7 mouse cellular contexts compared by ENCODE assay signal in the genomic region with DNA sequence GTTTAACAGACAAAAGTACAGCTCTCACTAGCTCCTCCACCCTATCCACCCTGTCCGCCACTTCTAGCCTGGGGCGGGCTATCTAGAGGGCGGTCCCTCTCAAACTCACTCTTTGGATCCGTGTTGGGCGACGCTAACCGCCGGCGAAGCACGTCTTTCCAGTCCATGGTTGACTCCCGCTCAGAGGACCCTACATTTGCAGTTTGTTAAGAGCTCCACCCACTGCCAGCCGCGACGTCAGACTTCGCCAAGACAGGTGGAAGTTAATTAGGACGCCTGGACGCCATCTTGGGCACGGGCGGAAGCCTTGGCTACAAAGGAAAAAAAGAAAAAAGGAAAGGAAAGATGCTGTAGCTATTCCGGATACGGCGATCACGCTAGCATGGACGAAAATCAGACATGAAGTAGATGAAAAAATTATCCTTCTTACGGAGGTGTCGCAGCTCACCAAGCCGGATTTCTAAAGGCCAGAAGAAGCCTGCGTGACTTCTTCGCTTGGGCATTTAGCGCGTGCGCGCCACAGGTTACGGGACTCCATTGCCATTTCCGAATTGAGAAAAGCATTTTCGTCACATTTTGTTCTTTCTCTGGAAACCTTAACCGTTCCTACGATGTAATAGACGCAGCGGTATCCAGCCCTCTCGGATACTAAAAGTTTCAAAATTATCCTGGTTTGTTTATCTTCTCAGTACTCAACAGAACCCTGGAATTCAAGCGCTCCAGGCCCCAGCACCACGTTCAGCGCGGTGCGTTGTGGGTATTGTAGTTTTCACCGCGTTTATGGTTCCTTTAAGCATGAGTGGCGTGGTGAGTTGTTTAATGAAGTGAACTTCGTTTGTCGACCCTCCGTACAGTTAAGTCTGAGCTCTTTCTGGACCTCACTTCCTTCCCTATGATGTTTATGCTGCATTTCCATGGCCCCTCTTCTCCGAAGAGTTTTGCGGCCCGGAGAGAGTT. TPM values are rescaled to one million over a fixed set of nuclear protein-coding genes. Genes with fewer than 3 reads are reported as not detected.
DNase-seq lines count a peak whose midpoint lies in the region; ATAC-seq and TF ChIP-seq lines count a peak whose summit lies in the region.

A gene (minus strand): TSS at position 514 of the 957 bp plus-strand sequence.

- peak; percentile 91 for DNase-seq in adrenal gland, postnatal 10 days
- peak; percentile 93 for DNase-seq in embryonic facial prominence, embryonic 10.5 days (ENCODE audit: low spot score)
- DNase-seq in gonadal fat pad, adult 2 months (ENCODE audit: low read depth) = peak; percentile 75
- peak; percentile 92 for DNase-seq in left cerebral cortex, postnatal 4 days

- peak within 1 kb of the TSS; percentile 83 for H3K9ac ChIP-seq in intestine, postnatal 0 days (ENCODE audit: low read depth, low read length)
- H3K9ac ChIP-seq in midbrain, embryonic 12.5 days (replicated peaks) = peak within 1 kb of the TSS; percentile 72

- peak within 1 kb of the TSS; percentile 96 for H3K27ac ChIP-seq in embryonic facial prominence, embryonic 10.5 days (replicated peaks)
- H3K27ac ChIP-seq in intestine, postnatal 0 days (ENCODE audit: low read depth, low read length) = peak within 1 kb of the TSS; percentile 92
- H3K27ac ChIP-seq in midbrain, embryonic 12.5 days (replicated peaks) = peak within 1 kb of the TSS; percentile 84
- peak within 1 kb of the TSS; percentile 90 for H3K27ac ChIP-seq in small intestine, adult 2 months (ENCODE audit: insufficient read depth, low read depth, low read length)

- 0 out of 2 replicates have a peak, but pooled peaks cover 3% of the 10 kb centered on the region for H3K9me3 ChIP-seq in embryonic facial prominence, embryonic 10.5 days
- H3K9me3 ChIP-seq in intestine, postnatal 0 days (ENCODE audit: control insufficient read depth) = no peaks in the 10 kb centered on the region
- H3K9me3 ChIP-seq in midbrain, embryonic 12.5 days = no peaks in the 10 kb centered on the region

- intact Hi-C loops in left cerebral cortex, postnatal 4 days (cut with DNase I) = no loop called here

- TF ChIP-seq POLR2A in small intestine, adult 2 months (IDR thresholded peaks at IDR 0.05; ENCODE audit: low read depth, low read length) = peak; percentile 74

- peak within 1 kb of the TSS; percentile 67 for H3K4me3 ChIP-seq in embryonic facial prominence, embryonic 10.5 days
- peak within 1 kb of the TSS; percentile 62 for H3K4me3 ChIP-seq in intestine, postnatal 0 days (ENCODE audit: low read depth, low read length)
- H3K4me3 ChIP-seq in midbrain, embryonic 12.5 days = peak within 1 kb of the TSS; percentile 67
- peak within 1 kb of the TSS; percentile 66 for H3K4me3 ChIP-seq in small intestine, adult 2 months (ENCODE audit: low read depth, low read length)

- TF ChIP-seq CTCF in intestine, postnatal 0 days (IDR thresholded peaks at IDR 0.05; ENCODE audit: low read depth) = no peak
- no peak; the same call in 1 of the 2 replicates for TF ChIP-seq CTCF in small intestine, adult 2 months (IDR thresholded peaks at IDR 0.05; ENCODE audit: extremely low read depth, insufficient read length, insufficient replicate concordance, low read depth, low read length)

- WGBS in embryonic facial prominence, embryonic 10.5 days = under 1% methylated on average over 55 of the region's 55 CpGs
- WGBS in intestine, postnatal 0 days = under 1% methylated on average over 55 of the region's 55 CpGs
- WGBS in midbrain, embryonic 12.5 days = under 1% methylated on average over 55 of the region's 55 CpGs
- WGBS in small intestine, adult 2 months = under 1% methylated on average over 55 of the region's 55 CpGs

- peaks cover 46% of the 10 kb centered on the region for H3K36me3 ChIP-seq in embryonic facial prominence, embryonic 10.5 days (replicated peaks)
- peaks cover 7% of the 10 kb centered on the region for H3K36me3 ChIP-seq in intestine, postnatal 0 days (ENCODE audit: control insufficient read depth, insufficient read depth)
- peaks cover 13% of the 10 kb centered on the region for H3K36me3 ChIP-seq in midbrain, embryonic 12.5 days
- peaks cover 10% of the 10 kb centered on the region for H3K36me3 ChIP-seq in small intestine, adult 2 months (ENCODE audit: control insufficient read depth, insufficient read depth, low read length)

- H3K27me3 ChIP-seq in embryonic facial prominence, embryonic 10.5 days (replicated peaks; ENCODE audit: low read depth, poor library complexity, severe bottlenecking) = no peaks in the 10 kb centered on the region
- H3K27me3 ChIP-seq in intestine, postnatal 0 days (replicated peaks; ENCODE audit: control insufficient read depth, insufficient read depth, low read length) = no peaks in the 10 kb centered on the region
- H3K27me3 ChIP-seq in midbrain, embryonic 12.5 days = no peaks in the 10 kb centered on the region
- H3K27me3 ChIP-seq in small intestine, adult 2 months (ENCODE audit: control insufficient read depth, insufficient read depth, low read length) = no peaks in the 10 kb centered on the region

- peak within 1 kb of the TSS; percentile 73 for H3K4me2 ChIP-seq in intestine, postnatal 0 days (replicated peaks; ENCODE audit: low read depth)
- H3K4me2 ChIP-seq in midbrain, embryonic 12.5 days (replicated peaks) = peak within 1 kb of the TSS; percentile 67

- peak; percentile 90 for ATAC-seq in intestine, postnatal 0 days
- peak; percentile 91 for ATAC-seq in midbrain, embryonic 12.5 days (ENCODE audit: low FRiP score, low read depth)

- H3K4me1 ChIP-seq in embryonic facial prominence, embryonic 10.5 days = peaks cover 30% of the 10 kb centered on the region
- peaks cover 17% of the 10 kb centered on the region; the same call in 1 of the 2 replicates for H3K4me1 ChIP-seq in intestine, postnatal 0 days (replicated peaks; ENCODE audit: control insufficient read depth, insufficient read depth, low read length)
- H3K4me1 ChIP-seq in midbrain, embryonic 12.5 days = peaks cover 27% of the 10 kb centered on the region
- peaks cover 3% of the 10 kb centered on the region; the same call in 1 of the 2 replicates for H3K4me1 ChIP-seq in small intestine, adult 2 months (ENCODE audit: control insufficient read depth, insufficient read depth, insufficient read length, low read length)

RNA-seq across cellular contexts. Expression of the gene that starts here (rescaled TPM):
- total RNA-seq in adrenal gland, postnatal 10 days (2021) = 10 to 100 TPM; 11.7 to 11.8 TPM
- polyA plus RNA-seq in embryonic facial prominence, embryonic 10.5 days (2016; fragmentation: Nextera tagmentation; extraction: Ambion mirVana) = 22.2 and 23.0 TPM in 2 replicates
- polyA plus RNA-seq in gonadal fat pad, adult 2 months (2012; rRNA removed) = 2.3 and 2.4 TPM in 2 replicates
- 7.7 and 8.6 TPM in 2 replicates for polyA plus RNA-seq in intestine, postnatal 0 days (2015; fragmentation: Nextera tagmentation; extraction: Ambion mirVana)
- total RNA-seq in left cerebral cortex, postnatal 4 days (2021) = 10 to 100 TPM; 15.5 to 20.5 TPM
- polyA plus RNA-seq in midbrain, embryonic 12.5 days (2016; fragmentation: Nextera tagmentation; extraction: Ambion mirVana) = 28.2 and 29.0 TPM in 2 replicates
- 0.33 and 0.62 TPM in 2 replicates for polyA plus RNA-seq in small intestine, adult 2 months (2012; rRNA removed)

Comparison
In these comparisons a context has a peak if more than half of its experiments do, and no peak if none do; other contexts are left out.
1. Peak in every context shown above with its lines: DNase-seq, ATAC-seq, H3K4me3 ChIP-seq and H3K27ac ChIP-seq.